Mouse (Mus musculus) ES-E14 (cell line): ENCODE data around the gene Dynlrb2.

Source experiments
- CHD2 ChIP-seq: IDR thresholded peaks from 2 replicates; pipeline ENCODE4 v1.6.1; 2014; ENCODE audit warnings: mild to moderate bottlenecking, low read depth, low read length, inconsistent platforms
- HCFC1 ChIP-seq: IDR thresholded peaks from 2 replicates; pipeline ENCODE4 v1.6.1; 2012; ENCODE audit warnings: low read length, inconsistent platforms, borderline replicate concordance; ENCODE audit not compliant: insufficient read depth
- ZC3H11A ChIP-seq: IDR thresholded peaks from 2 replicates; pipeline ENCODE4 v1.6.1; 2012; ENCODE audit warnings: low read depth, mild to moderate bottlenecking, inconsistent platforms, low read length, borderline replicate concordance
- ZNF384 ChIP-seq: IDR thresholded peaks from 2 replicates; pipeline ENCODE4 v1.6.1; 2012; ENCODE audit warnings: low read depth, low read length, inconsistent platforms

- TF ChIP-seq CHD2 (no peak), ZC3H11A (no peak), ZNF384 (no peak), HCFC1 (no peak)
Observed at GRCm38 (mm10) chr8:116509247-116509646, 4.5 kb downstream of the Dynlrb2 start.
